Mouse (Mus musculus): ENCODE measurements around the gene Cmbl.

DNA sequence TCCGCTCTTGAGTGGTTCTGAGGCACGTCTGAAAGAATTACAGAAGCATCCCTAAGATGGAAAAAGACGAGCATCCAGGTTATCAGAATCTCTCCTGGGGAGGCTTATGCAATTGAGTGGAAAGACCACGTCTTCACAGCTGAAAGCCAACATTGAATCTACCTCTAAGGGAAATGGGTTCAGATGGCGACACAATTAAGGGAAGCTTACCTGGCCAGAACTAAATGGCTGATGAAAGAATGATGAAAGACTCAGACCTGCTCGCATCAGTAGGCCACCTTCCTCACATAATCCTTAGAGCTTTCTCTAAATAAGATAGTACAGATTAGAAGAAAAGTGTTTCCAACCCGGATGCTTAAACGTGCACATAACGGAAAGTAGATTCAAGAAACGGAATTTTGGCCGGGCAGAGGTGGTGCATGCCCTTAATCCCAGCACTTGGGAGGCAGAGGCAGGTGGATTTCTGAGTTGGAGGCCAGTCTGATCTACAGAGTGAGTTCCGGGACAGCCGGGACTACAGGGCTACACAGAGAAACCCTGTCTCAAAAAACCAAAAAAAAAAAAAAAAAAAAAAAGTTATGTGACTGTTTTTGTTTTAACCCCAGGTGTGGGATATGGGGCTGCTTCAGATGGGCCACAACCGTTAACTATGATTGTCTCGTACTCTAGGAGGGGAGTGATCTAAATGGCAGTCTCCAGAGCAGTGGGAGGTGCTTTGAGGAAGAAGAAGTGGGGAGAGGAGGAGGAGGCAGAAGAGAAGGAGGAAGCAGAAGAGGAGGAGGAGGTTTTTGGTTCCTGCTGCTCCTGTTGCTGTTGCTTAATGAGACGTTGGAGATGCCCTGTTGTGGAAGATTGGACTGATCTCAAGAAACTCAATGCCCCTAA is 33.5 kb upstream of the Cmbl start:
- TF ChIP-seq CTCF (IDR thresholded peaks at IDR 0.05; ENCODE audit: low read depth) (no peak), EP300 (IDR thresholded peaks at IDR 0.05; ENCODE audit: low read depth) (no peak)

Data from liver, embryonic 14.5 days (tissue).